Mouse (Mus musculus) stomach, postnatal 0 days (tissue): ENCODE data around the gene Slc35b2.

Experiments
- CTCF ChIP-seq: IDR thresholded peaks from 2 replicates; pipeline ENCODE4 v1.5.1; 2016; ENCODE audit warnings: antibody characterized with exemption, low read depth, mild to moderate bottlenecking, moderate library complexity
- EP300 ChIP-seq: optimal IDR thresholded peaks from 2 replicates; pipeline ENCODE3; 2016; ENCODE audit warnings: antibody characterized with exemption

DNA sequence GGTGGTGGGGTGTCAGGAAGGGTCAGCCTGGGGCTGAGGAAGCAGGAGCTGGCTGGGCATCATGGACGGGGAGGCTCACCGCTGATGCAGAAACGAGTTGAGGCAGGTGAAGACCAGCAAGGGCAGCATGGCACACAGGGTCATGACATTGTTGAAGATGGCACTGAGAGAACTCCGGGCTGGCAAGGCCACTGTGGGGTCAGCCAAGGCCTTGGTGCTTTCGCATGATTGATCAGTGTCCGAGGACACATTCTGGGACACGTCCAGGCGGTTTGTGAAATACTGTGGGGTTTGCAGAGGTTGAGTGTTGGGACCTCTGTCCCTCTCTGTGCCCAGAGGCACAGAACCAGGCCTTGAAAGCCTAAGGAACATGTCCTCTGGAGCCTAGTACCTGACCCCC is 26.2 kb downstream of the Slc35b2 start:
- TF ChIP-seq CTCF (no peak), EP300 (no peak)
